Mouse (Mus musculus) heart, postnatal 36 days (tissue): ENCODE measurements around the gene Mfap2. TPM values are rescaled to one million over a fixed set of nuclear protein-coding genes. Genes with fewer than 3 reads are reported as not detected.

Experiments used
- DNase-seq, 2 experiments: peaks; one replicate each; pipeline ENCODE4 v3.0.0; 2021 to 2022
- intact Hi-C: fragments of 180-260 bp; cut with DNase I; formaldehyde crosslinking; loops from one replicate; pipeline ENCODE4 v1.15.1; 2025
- total RNA-seq, 2 experiments: library from RNA; stranded (reverse); gene quantifications; 2 replicates each; pipeline ENCODE4 v1.2.3; 2021

Mfap2 gene
- total RNA-seq, 2 experiments from 2014 or later, result 4.0 to 4.3 TPM

GRCm38 (mm10) chr4:140986711-140987395 is 23.4 kb upstream of the Mfap2 start, which contains the start of gene Atp13a2:
Atp13a2 (plus strand) TSS chr4:140986873.
- DNase-seq, result peak; percentile 91 to 94
- intact Hi-C loops, result loop anchor here (2.0 to 5.0 kb wide), 2 partner anchors 22 to 45 kb away; no protein-coding TSS in a partner anchor

- intact Hi-C loops, result loop anchor here (2.0 to 5.0 kb wide), 2 partner anchors 23 to 45 kb away; no protein-coding TSS in a partner anchor
- DNase-seq, result no peak
Measured at GRCm38 (mm10) chr4:140987476-140987875, 22.7 kb upstream of the Mfap2 start.

- intact Hi-C loops, result loop anchor here (5.0 kb wide), 1 partner anchor 44 kb away; no protein-coding TSS in a partner anchor
- peak; percentile 25 to 28 for DNase-seq
Measured at GRCm38 (mm10) chr4:140988706-140989290, 21.4 kb upstream of the Mfap2 start.

- intact Hi-C loops, result loop anchor here (5.0 kb wide), 1 partner anchor 43 kb away; no protein-coding TSS in a partner anchor
- no peak for DNase-seq
Measured at GRCm38 (mm10) chr4:140989447-140989846, 20.8 kb upstream of the Mfap2 start.

- intact Hi-C loops, result no loop called here
- DNase-seq, result peak in 1 of 2 experiments; percentile 26
Measured at GRCm38 (mm10) chr4:140992215-140992614, 18.0 kb upstream of the Mfap2 start.

- no peak for DNase-seq
- intact Hi-C loops, result no loop called here
Measured at GRCm38 (mm10) chr4:140993846-140994245, 16.4 kb upstream of the Mfap2 start.

- intact Hi-C loops, result no loop called here
- DNase-seq, result no peak
Measured at GRCm38 (mm10) chr4:140995811-140996210, 14.4 kb upstream of the Mfap2 start.

GRCm38 (mm10) chr4:140996812-140997211 is 13.4 kb upstream of the Mfap2 start:
- intact Hi-C loops, result no loop called here
- DNase-seq, result no peak

- no peak for DNase-seq
- intact Hi-C loops, result no loop called here
Measured at GRCm38 (mm10) chr4:141005983-141006382, 4.2 kb upstream of the Mfap2 start.

GRCm38 (mm10) chr4:141008028-141008427 is 2.2 kb upstream of the Mfap2 start:
- DNase-seq, result peak; percentile 74
- intact Hi-C loops, result no loop called here

GRCm38 (mm10) chr4:141010526-141010925 is 308 bp downstream of the Mfap2 start:
- intact Hi-C loops, result no loop called here

GRCm38 (mm10) chr4:141010941-141011429 is 767 bp downstream of the Mfap2 start:
- intact Hi-C loops, result no loop called here
- DNase-seq, result peak in 1 of 2 experiments; percentile 39

More at GRCm38 (mm10) chr4:141010526-141010925, 308 bp downstream of the Mfap2 start:
- DNase-seq, result no peak

- intact Hi-C loops, result no loop called here
- DNase-seq, result peak in 1 of 2 experiments; percentile 37
Measured at GRCm38 (mm10) chr4:141011556-141012328, 1.5 kb downstream of the Mfap2 start.

- no peak for DNase-seq
- intact Hi-C loops, result no loop called here
Measured at GRCm38 (mm10) chr4:141012558-141012957, 2.3 kb downstream of the Mfap2 start.

- intact Hi-C loops, result no loop called here
- no peak for DNase-seq
Measured at GRCm38 (mm10) chr4:141014114-141014513, 3.9 kb downstream of the Mfap2 start.

- intact Hi-C loops, result no loop called here
Measured at GRCm38 (mm10) chr4:141014856-141015255, 4.6 kb downstream of the Mfap2 start.

GRCm38 (mm10) chr4:141015356-141015755 is 5.1 kb downstream of the Mfap2 start:
- no peak for DNase-seq
- intact Hi-C loops, result no loop called here

More at GRCm38 (mm10) chr4:141014856-141015255, 4.6 kb downstream of the Mfap2 start:
- DNase-seq, result no peak

GRCm38 (mm10) chr4:141016311-141016710 is 6.1 kb downstream of the Mfap2 start:
- intact Hi-C loops, result no loop called here
- peak in 1 of 2 experiments; percentile 27 for DNase-seq

- no peak for DNase-seq
Measured at GRCm38 (mm10) chr4:141017657-141018436, 7.6 kb downstream of the Mfap2 start.

GRCm38 (mm10) chr4:141020220-141020619 is 10.0 kb downstream of the Mfap2 start:
- intact Hi-C loops, result no loop called here
- no peak for DNase-seq

More at GRCm38 (mm10) chr4:141017657-141018436, 7.6 kb downstream of the Mfap2 start:
- intact Hi-C loops, result no loop called here
